Mouse (Mus musculus) cerebellum, adult 11 months (tissue): ENCODE results near the gene Gpr34.

Experiments used
- DNase-seq: peaks from one replicate; pipeline ENCODE4 v3.0.0; 2022

Gpr34 gene

DNA sequence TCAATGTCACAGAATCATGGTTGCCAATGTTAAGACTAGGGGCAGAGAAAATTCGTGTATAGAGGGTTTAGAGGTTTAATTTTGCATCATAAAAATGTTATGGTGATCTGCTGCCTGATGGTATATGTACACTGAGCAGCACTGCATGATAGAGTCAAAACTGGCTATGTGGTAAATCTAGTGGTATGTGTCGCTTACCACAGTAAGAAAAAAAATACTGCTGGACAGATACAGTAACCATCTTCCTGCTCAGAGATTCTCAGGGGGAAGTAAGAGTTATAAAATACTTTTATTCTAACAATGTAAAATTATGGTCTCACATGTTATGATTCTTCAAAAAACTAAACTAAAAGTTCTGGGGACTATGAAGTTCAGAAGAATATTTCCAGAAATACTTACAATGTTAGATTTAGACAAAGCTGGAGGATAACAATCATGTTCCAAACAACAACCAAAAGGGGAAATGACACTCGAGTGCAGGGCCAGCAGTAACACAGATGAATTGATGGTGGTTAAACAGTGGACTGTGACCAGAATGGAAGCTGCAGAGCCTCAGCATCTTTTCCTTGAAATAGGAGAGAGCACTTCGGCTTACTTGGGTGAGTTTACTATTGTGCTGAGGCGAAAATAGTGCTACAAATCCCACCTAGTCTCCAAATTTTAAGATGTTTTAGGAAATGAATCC lies at the start of gene Gpr34:
TSS of gene Gpr34 (plus strand) at position 491 of the 685 bp plus-strand sequence.
- DNase-seq = no peak

DNA sequence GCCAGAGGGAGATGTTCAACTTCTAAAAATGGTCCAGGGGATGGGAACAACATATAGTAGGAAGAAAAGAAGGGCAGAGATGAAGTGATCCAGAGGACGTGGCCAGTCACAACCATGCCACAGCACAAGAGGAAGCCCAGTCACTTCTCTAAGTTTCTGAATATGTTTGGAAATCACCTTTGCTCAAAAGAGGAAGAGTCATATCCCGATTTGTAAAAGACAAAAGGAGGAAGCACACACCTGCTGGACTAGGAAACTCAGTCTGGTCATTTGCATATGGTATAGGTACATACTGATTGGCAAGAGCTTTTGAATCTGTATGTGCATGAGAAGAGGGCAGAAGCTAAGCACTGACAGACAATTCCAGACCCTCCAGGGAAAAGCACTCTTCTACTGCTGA lies 32.5 kb upstream of the Gpr34 start:
- no peak for DNase-seq

DNA sequence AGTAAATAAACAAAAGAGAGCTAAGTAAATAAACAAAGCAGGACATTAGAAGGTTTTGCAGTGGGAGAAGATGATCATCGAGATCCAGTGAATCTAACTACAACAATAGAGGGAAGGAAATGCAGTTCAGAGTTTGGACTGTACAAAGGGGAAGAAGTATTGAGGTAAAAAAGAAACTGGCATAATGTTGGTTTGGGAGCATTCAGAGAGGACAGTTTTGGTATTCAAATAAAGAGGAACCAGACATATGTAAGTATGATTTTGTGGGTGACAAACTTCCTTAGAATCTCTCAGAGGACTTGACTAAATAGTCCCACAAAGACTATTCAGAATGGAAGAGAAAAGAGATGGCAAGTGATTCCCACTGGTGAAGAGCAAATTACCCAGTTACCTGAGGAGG lies 31.9 kb upstream of the Gpr34 start:
- no peak for DNase-seq

DNA sequence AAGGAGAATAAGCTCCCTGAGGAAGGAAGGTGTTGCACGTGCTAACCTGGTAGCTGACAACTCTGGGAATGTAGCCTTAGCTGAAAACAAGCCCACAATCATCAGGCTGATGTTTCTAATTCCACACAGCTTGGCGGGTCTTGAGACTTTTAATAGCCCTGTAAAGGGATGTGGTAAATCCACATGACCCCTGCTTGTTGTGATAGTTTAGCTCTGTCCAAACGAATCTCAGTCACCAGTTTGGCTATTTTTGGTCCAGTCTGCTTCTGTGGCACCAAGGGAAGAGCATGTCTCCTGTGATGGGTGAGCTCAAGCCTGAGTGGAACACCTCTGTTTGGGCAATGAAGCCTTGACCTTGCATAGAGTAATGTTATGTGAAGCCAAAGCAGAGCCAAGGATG lies 25.1 kb upstream of the Gpr34 start:
- no peak for DNase-seq

DNA sequence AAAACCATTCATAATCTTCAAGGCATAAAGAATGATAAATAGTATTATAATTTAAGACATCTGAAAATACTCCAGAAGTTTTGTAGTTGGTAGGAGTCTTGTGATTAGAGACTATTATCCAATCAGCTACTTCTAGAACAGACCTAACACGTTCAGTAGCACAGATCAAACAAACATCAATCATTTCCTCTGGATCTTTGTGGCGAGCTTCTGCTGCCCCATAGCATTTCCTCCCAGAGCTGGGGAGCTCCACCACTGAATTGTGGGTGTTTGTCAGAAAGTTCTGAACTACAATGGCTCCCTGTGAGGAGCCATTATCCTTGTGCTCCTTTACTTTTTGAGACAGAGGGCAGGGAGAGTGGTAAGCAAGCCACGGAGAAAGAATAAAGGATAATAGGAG lies 24.1 kb upstream of the Gpr34 start:
- DNase-seq = no peak

- no peak for DNase-seq
Measured at GRCm38 (mm10) chrX:13611114-13611513, 20.8 kb upstream of the Gpr34 start.

DNA sequence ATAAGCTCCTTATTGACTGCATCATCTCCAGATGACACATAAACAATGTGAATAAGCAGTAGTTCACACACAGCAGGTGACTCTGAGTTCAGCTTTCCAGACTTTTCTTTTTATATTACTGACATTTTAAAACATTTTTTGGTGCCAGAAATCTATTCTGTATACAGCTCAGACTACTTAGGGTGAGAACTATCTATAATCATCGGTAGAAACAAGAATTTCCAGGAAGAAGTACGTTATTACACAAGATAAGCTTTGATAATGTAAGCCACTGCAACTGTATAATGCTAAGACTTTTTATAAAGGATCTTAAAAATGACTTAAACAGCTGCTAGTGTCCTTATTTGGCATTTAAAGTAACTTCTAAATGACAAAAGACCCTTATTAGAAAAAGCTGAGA lies 19.8 kb upstream of the Gpr34 start:
- no peak for DNase-seq

DNA sequence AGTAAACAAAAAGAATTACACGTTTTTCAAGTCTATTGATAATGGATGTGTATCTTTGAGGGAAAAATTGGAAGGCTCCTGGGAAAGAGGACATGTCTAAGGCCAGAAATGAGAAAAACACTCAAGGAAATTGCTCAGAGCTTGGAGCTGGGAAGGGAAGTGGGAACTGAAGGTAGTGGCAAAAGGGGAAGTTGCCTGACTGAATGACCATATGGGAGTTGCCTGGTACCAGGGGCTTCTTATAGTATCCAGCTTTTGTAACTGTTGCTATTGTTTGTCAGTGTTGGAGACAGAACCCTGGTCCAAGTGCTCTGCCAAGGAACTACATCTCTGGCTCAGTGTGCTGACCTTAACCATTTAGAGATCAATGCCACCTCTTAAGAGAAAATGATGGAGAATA lies 15.2 kb upstream of the Gpr34 start:
- DNase-seq = no peak

- no peak for DNase-seq
Measured at GRCm38 (mm10) chrX:13617294-13617693, 14.6 kb upstream of the Gpr34 start.

DNA sequence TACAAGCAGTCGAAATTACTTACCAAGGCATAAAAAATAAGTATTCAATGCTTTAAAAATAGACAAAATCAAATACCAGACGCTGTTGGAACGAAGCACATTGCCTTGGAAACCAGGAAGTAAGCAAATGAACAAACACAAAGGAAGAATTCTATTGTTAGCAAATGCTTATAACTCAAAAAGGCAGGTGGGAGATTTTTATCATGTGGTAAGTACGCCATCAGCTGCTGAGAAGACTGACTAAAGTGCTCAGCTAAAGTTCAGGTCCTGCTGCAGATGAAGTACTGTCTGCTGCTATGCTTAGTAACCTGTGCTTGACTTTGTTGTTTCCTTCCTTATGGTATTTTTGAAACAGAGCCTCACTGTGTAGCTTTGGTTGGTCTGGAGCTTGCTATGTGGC lies 13.4 kb upstream of the Gpr34 start:
- no peak for DNase-seq

- DNase-seq = no peak
Measured at GRCm38 (mm10) chrX:13621473-13621872, 10.4 kb upstream of the Gpr34 start.

DNA sequence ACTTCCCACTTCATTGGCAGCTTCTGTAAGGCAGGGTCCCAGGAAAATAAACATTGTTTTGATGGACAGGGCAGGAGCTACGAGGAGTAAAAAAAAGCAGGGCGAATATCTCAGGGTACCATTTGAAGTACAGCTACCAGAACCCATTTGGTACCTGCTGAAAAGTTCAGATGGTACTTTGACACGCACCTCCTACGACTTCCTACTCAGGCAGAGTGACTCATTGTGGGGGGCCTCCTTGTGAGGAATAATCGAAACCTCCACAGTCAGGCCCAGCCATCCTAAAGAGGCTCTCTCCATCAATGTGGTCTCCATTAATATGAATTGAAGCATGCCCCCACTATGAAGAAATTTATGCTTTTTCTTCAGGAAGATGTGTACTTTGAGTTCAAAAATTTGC lies 9.2 kb upstream of the Gpr34 start:
- no peak for DNase-seq

- DNase-seq = no peak
Measured at GRCm38 (mm10) chrX:13636398-13636797, 4.5 kb downstream of the Gpr34 start.

DNA sequence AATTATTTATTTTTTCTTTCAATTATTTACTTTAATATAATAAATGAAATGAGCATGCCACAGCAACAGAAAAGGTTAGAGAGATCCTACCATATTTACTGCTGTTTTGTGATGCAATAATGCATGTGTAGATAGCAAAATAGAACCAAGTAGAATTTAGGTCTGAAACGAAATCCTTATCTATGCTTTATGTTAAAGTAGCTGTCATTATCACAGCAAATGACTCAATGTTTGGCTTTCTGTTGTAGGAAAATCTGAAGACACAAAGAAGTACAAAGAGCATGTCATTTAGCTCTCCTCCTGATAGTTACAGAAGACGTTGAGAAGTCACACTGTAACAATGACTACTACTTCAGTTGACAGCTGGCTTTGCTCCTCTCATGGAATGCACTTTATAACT lies 7.0 kb downstream of the Gpr34 start:
- DNase-seq = no peak

- DNase-seq = no peak
Measured at GRCm38 (mm10) chrX:13651889-13652288, 20.0 kb downstream of the Gpr34 start.

GRCm38 (mm10) chrX:13652291-13652690 lies 20.4 kb downstream of the Gpr34 start:
- no peak for DNase-seq

- no peak for DNase-seq
Measured at GRCm38 (mm10) chrX:13655005-13655421, 23.1 kb downstream of the Gpr34 start.

GRCm38 (mm10) chrX:13655906-13656305 lies 24.0 kb downstream of the Gpr34 start:
- no peak for DNase-seq

DNA sequence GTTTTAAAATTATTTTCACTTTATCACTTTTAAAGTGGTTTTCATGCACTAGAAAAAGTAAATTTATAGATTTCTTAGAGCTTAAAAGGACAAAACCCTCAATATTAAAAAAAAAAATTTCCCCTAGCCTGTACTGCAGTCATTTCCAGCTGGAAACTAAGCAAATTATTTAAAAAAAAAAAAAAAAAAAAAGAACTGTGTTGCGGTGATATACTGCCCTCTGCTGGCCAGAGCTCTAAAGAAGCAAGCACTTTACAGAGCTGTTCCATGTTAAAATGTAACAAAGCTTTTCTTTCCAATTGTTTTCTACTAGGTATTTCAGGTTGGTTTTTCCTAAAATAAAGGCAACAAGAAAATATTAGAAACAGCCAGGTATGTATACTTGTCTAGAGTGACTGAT lies 24.8 kb downstream of the Gpr34 start:
- DNase-seq = peak; percentile 23

- no peak for DNase-seq
Measured at GRCm38 (mm10) chrX:13658616-13659140, 26.8 kb downstream of the Gpr34 start.

GRCm38 (mm10) chrX:13659201-13659890 lies 27.5 kb downstream of the Gpr34 start:
- DNase-seq = no peak

GRCm38 (mm10) chrX:13661063-13661462 lies 29.2 kb downstream of the Gpr34 start, which contains the start of gene Gpr82:
Gene Gpr82 (plus strand): TSS chrX:13661363.
- DNase-seq = no peak

GRCm38 (mm10) chrX:13668867-13669266 lies 37.0 kb downstream of the Gpr34 start:
- DNase-seq = no peak

GRCm38 (mm10) chrX:13670342-13670741 lies 38.5 kb downstream of the Gpr34 start:
- DNase-seq = no peak
